Mouse (Mus musculus): ENCODE measurements at regions not wholly inside any gene's neighbourhood (a gene's known extent, or its start where the extent isn't known, plus 50 kb on each side); places are given as distances from the start of the nearest gene placed in this dataset.

- H3K4me1 ChIP-seq (ENCODE audit: control insufficient read depth, insufficient read depth): no peaks in the 10 kb centered on the region
- H3K4me2 ChIP-seq (ENCODE audit: low read depth, low read length): no peak overlapping the region
- no peak for TF ChIP-seq EP300 (IDR thresholded peaks at IDR 0.05; ENCODE audit: low read depth)
- TF ChIP-seq CTCF (IDR thresholded peaks at IDR 0.05; ENCODE audit: low read depth): no peak
- H3K36me3 ChIP-seq (replicated peaks; ENCODE audit: control insufficient read depth, insufficient read depth, low read length): no peaks in the 10 kb centered on the region
- H3K27ac ChIP-seq (ENCODE audit: low read depth): no peak overlapping the region
- no peak overlapping the region for H3K4me3 ChIP-seq (ENCODE audit: low read depth, low read length)
- 60% methylated on average over 3 of the region's 3 CpGs for WGBS
- ATAC-seq (ENCODE audit: insufficient read depth, low read depth) (no peak), DNase-seq (ENCODE audit: low spot score) (no peak)
- H3K9ac ChIP-seq (replicated peaks; ENCODE audit: low read depth, low read length): no peak overlapping the region
- no peaks in the 10 kb centered on the region for H3K9me3 ChIP-seq (replicated peaks; ENCODE audit: control insufficient read depth, low read length)
- no peaks in the 10 kb centered on the region for H3K27me3 ChIP-seq (ENCODE audit: control insufficient read depth, insufficient read depth, low read length)
Observed at GRCm38 (mm10) chr13:10991151-10991550, 630.5 kb upstream of the Chrm3 start.

- no peaks in the 10 kb centered on the region for H3K4me1 ChIP-seq (ENCODE audit: control insufficient read depth, insufficient read depth)
- DNase-seq (ENCODE audit: low spot score) (no peak), ATAC-seq (ENCODE audit: insufficient read depth, low read depth) (no peak)
- 80% methylated on average over 4 of the region's 4 CpGs for WGBS
- no peaks in the 10 kb centered on the region for H3K36me3 ChIP-seq (replicated peaks; ENCODE audit: control insufficient read depth, insufficient read depth, low read length)
- no peak overlapping the region for H3K4me2 ChIP-seq (ENCODE audit: low read depth, low read length)
- no peaks in the 10 kb centered on the region for H3K9me3 ChIP-seq (replicated peaks; ENCODE audit: control insufficient read depth, low read length)
- H3K27ac ChIP-seq (ENCODE audit: low read depth): no peak overlapping the region
- no peaks in the 10 kb centered on the region for H3K27me3 ChIP-seq (ENCODE audit: control insufficient read depth, insufficient read depth, low read length)
- no peak overlapping the region for H3K9ac ChIP-seq (replicated peaks; ENCODE audit: low read depth, low read length)
- TF ChIP-seq CTCF (IDR thresholded peaks at IDR 0.05; ENCODE audit: low read depth) (no peak), EP300 (IDR thresholded peaks at IDR 0.05; ENCODE audit: low read depth) (no peak)
- no peak overlapping the region for H3K4me3 ChIP-seq (ENCODE audit: low read depth, low read length)
Observed at GRCm38 (mm10) chr13:10990503-10991025, 629.9 kb upstream of the Chrm3 start.

GRCm38 (mm10) chr13:10989095-10989814 lies 628.6 kb upstream of the Chrm3 start:
- Histone ChIP-seq H3K9ac (replicated peaks; ENCODE audit: low read depth, low read length) (no peak overlapping the region), H3K27me3 (ENCODE audit: control insufficient read depth, insufficient read depth, low read length) (no peaks in the 10 kb centered on the region), H3K4me2 (ENCODE audit: low read depth, low read length) (no peak overlapping the region), H3K27ac (ENCODE audit: low read depth) (no peak overlapping the region), H3K4me1 (ENCODE audit: control insufficient read depth, insufficient read depth) (no peaks in the 10 kb centered on the region), H3K9me3 (replicated peaks; ENCODE audit: control insufficient read depth, low read length) (no peaks in the 10 kb centered on the region), H3K36me3 (replicated peaks; ENCODE audit: control insufficient read depth, insufficient read depth, low read length) (no peaks in the 10 kb centered on the region), H3K4me3 (ENCODE audit: low read depth, low read length) (no peak overlapping the region)
- ATAC-seq (ENCODE audit: insufficient read depth, low read depth) (no peak), DNase-seq (ENCODE audit: low spot score) (no peak)
- WGBS: 76% methylated on average over 6 of the region's 6 CpGs
- TF ChIP-seq CTCF (IDR thresholded peaks at IDR 0.05; ENCODE audit: low read depth) (no peak), EP300 (IDR thresholded peaks at IDR 0.05; ENCODE audit: low read depth) (no peak)

- Histone ChIP-seq H3K4me2 (ENCODE audit: low read depth, low read length) (no peak overlapping the region), H3K36me3 (replicated peaks; ENCODE audit: control insufficient read depth, insufficient read depth, low read length) (no peaks in the 10 kb centered on the region), H3K9ac (replicated peaks; ENCODE audit: low read depth, low read length) (no peak overlapping the region), H3K4me3 (ENCODE audit: low read depth, low read length) (no peak overlapping the region), H3K27ac (ENCODE audit: low read depth) (no peak overlapping the region), H3K4me1 (ENCODE audit: control insufficient read depth, insufficient read depth) (no peaks in the 10 kb centered on the region), H3K9me3 (replicated peaks; ENCODE audit: control insufficient read depth, low read length) (no peaks in the 10 kb centered on the region), H3K27me3 (ENCODE audit: control insufficient read depth, insufficient read depth, low read length) (no peaks in the 10 kb centered on the region)
- no peak for TF ChIP-seq EP300 (IDR thresholded peaks at IDR 0.05; ENCODE audit: low read depth)
- TF ChIP-seq CTCF (IDR thresholded peaks at IDR 0.05; ENCODE audit: low read depth): no peak
- ATAC-seq (ENCODE audit: insufficient read depth, low read depth) (no peak), DNase-seq (ENCODE audit: low spot score) (no peak)
Observed at GRCm38 (mm10) chr13:10983736-10984135, 623.1 kb upstream of the Chrm3 start.

- Histone ChIP-seq H3K9me3 (replicated peaks; ENCODE audit: control insufficient read depth, low read length) (no peaks in the 10 kb centered on the region), H3K4me2 (ENCODE audit: low read depth, low read length) (no peak overlapping the region), H3K9ac (replicated peaks; ENCODE audit: low read depth, low read length) (no peak overlapping the region), H3K4me1 (ENCODE audit: control insufficient read depth, insufficient read depth) (no peaks in the 10 kb centered on the region), H3K27me3 (ENCODE audit: control insufficient read depth, insufficient read depth, low read length) (no peaks in the 10 kb centered on the region), H3K27ac (ENCODE audit: low read depth) (no peak overlapping the region), H3K4me3 (ENCODE audit: low read depth, low read length) (no peak overlapping the region), H3K36me3 (replicated peaks; ENCODE audit: control insufficient read depth, insufficient read depth, low read length) (no peaks in the 10 kb centered on the region)
- WGBS: 82% methylated on average over 4 of the region's 4 CpGs
- DNase-seq (ENCODE audit: low spot score) (no peak), ATAC-seq (ENCODE audit: insufficient read depth, low read depth) (no peak)
- TF ChIP-seq EP300 (IDR thresholded peaks at IDR 0.05; ENCODE audit: low read depth) (no peak), CTCF (IDR thresholded peaks at IDR 0.05; ENCODE audit: low read depth) (no peak)
Observed at GRCm38 (mm10) chr13:10982543-10982942, 621.9 kb upstream of the Chrm3 start.

GRCm38 (mm10) chr13:10971932-10972331 lies 611.3 kb upstream of the Chrm3 start:
- DNase-seq (ENCODE audit: low spot score): no peak
- Histone ChIP-seq H3K27me3 (ENCODE audit: control insufficient read depth, insufficient read depth, low read length) (no peaks in the 10 kb centered on the region), H3K4me2 (ENCODE audit: low read depth, low read length) (no peak overlapping the region), H3K36me3 (replicated peaks; ENCODE audit: control insufficient read depth, insufficient read depth, low read length) (no peaks in the 10 kb centered on the region), H3K9me3 (replicated peaks; ENCODE audit: control insufficient read depth, low read length) (no peaks in the 10 kb centered on the region), H3K4me1 (ENCODE audit: control insufficient read depth, insufficient read depth) (no peaks in the 10 kb centered on the region), H3K27ac (ENCODE audit: low read depth) (no peak overlapping the region), H3K4me3 (ENCODE audit: low read depth, low read length) (no peak overlapping the region), H3K9ac (replicated peaks; ENCODE audit: low read depth, low read length) (no peak overlapping the region)
- ATAC-seq (ENCODE audit: insufficient read depth, low read depth): no peak
- 51% methylated on average over 3 of the region's 3 CpGs for WGBS
- TF ChIP-seq CTCF (IDR thresholded peaks at IDR 0.05; ENCODE audit: low read depth) (no peak), EP300 (IDR thresholded peaks at IDR 0.05; ENCODE audit: low read depth) (no peak)
